Mouse (Mus musculus) retina, embryonic 14.5 days (tissue): ENCODE data around the gene Tubgcp5.
"Not testable (repeated sequence)": the region's sequence is repeated elsewhere in the genome, so short reads cannot be mapped to it uniquely, and the experiment has no call there.

Experiments used
- DNase-seq: peaks from one replicate; pipeline ENCODE4 v3.0.0-alpha.2; 2015; ENCODE audit warnings: low spot score

Tubgcp5 gene

GRCm38 (mm10) chr7:55793952-55794603, at the start of gene Tubgcp5:
Tubgcp5 (plus strand) TSS chr7:55794154.
- peak; percentile 98 for DNase-seq

GRCm38 (mm10) chr7:55744566-55745220, 49.3 kb upstream of the Tubgcp5 start:
- DNase-seq: peak; percentile 41

DNA sequence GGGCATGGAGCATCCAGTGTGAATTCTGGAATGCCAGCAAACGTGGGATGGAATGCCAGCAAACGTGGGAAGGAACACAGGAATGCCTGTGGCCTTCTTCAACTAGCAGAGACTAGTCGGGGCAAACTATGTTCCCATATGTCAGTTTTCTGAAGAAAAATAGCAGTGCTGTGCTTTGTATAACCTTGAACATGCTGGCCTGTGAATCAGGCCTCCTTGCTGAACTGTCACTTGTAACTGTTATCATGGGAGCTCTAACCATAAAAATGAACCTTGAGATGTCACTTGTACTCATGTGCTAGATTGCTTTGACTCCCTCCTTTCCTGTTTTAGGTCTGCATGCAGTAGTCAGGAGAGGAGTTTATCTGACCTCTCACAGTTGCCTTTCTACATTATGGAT, 43.1 kb upstream of the Tubgcp5 start:
- DNase-seq: no peak

DNA sequence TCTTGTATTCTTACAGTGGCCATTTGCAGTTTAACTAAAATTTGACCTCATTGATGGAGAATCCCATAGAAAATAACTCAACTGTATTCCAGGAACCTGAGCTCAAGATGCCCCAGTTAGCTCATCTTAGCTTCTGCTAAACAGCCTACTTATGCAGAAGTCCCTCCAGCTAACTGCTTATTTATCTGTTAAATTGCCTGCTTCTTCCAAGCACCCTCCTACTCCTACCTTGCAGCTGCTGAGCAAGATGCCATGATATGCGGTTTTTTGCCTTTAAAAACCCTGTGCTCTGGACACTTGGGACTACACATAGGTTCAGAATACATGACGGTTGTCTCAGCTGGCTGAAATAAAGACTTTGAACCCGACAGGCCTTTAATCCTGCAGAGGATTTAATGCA, 34.6 kb upstream of the Tubgcp5 start:
- no peak for DNase-seq

DNA sequence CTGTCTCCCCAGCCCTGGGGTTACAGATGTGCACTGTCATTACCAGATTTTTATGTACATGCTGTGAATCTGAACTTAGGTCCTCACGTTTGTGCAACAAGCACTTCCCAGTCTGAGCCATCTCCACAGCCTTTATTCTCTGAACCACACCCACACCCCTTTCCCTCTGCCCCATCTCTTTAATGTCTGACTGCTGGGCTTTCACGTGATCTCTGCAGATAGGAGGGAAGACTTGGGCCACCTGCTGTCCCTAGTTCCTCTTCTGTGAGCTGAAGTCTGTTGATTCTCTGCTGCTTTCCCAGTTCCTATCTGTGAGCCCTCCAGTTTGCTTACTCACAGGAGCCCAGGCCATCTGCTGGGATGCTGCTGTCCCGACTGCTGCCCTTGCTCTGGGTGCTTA, 26.0 kb upstream of the Tubgcp5 start, which contains the start of gene Siglech:
Gene Siglech, plus strand, starts transcription at position 253 of the 400 bp plus-strand sequence.
- no peak for DNase-seq

DNA sequence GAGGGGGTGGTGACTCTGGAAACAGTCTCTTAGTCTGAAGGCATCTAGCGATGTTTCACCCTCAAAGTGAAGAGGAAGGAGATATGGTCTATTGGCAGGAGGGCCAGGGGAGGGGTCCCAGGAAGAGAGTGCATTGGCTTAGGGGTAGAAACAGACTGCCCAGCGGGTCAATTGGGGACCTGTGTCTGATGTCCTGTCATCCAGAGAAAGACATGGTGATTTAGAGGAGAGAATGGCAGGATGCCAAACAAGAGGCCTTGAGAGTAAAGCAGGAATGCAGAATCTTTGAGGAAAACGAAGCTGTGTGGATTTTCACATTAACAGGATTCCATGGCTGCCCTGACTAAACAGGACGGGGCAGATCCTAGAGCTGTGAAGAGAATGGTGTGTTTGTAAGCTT, 13.9 kb upstream of the Tubgcp5 start:
- DNase-seq: no peak

DNA sequence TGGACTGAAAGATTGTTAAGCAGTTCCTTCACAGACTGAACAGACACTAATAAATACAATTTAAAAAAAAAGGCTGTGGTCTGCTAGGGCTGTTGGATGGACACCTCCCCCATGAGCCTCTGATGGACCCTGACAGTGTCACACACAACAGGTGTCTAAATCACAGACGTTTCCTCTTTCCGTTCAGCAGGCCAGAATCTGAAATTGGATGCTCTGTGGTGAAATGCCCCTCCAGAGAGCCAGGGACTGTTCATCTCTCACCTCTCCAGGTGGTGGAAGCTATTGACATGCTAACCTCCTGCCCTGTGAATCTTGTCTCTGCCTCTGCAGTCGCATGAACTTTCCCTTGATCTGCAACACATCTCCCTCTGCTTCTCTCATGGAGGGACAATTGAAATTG, 11.5 kb upstream of the Tubgcp5 start:
- no peak for DNase-seq

GRCm38 (mm10) chr7:55784580-55784979, 9.4 kb upstream of the Tubgcp5 start:
- no peak for DNase-seq

- DNase-seq: not testable (repeated sequence)
These were observed 3.4 kb upstream of the Tubgcp5 start for GRCm38 (mm10) chr7:55790586-55790985.

DNA sequence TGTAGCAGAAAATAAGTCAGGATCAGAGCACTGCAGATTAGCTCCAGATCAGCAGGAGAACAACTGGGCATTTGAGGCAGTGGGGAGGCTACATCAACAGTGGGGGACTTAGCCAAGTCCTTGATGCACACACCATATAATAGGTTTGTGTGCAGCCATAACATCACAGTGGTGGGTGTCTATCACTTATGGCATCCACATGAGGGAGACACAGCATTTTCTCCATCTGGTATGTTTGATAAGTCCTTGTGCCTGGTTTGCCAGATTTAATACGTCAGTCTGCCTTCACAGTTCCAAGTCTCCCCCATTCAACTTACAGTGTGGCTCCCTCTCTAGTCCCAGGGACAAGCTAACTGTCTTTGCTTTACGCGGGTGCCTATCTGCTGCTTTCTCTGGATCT, 1.7 kb upstream of the Tubgcp5 start:
- no peak for DNase-seq

DNA sequence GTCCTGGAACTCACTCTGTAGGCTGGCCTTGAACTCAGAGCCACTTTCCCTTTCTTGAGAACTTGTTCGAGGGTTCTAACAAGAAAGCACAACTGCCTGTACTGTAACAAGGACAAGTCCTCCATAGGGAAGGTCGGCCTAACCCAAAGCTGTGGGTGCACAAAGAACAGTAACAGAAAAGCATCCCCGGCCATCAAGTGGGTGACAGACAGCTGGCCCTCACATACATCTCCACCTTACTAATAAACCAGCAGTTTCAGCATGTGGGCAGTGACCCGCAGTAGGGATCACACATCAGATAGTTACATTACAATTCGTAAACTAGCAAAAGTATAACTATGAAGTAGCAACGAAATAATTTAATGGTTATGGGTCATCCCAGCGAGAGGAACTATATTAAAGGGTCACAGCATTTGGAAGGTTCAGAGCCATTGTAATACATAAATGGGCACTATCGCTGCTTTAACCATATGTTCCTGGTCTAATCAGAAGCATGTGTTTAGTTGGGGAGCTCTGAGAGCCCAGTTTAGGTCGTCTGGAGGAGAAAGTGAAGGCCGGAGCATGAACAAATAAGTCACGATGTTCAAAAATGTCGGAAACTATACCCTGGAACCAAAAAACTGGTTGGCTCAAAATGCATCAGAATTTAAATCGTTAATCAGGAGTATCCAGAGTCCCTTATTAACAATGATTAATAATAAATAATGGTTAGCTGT, 560 bp upstream of the Tubgcp5 start:
- no peak for DNase-seq

DNA sequence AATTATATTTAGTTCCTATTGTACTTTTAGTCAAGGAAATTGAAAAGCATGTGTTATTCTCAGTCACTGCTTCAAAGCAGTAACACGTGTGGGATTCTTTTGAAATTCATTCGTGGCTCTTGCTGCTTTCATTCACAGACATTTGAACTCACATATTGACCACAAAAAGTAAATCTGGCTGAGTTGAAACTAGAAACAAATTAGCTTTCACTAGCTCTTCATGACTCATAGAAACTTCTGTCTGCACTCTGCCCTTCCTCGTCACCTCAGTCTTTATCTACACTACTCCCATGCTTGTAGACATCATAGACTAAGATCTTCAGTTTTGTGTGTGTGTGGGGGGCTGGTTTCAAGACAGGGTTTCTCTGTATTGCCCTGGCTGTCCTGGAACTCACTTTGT, 6.0 kb downstream of the Tubgcp5 start:
- DNase-seq: no peak

DNA sequence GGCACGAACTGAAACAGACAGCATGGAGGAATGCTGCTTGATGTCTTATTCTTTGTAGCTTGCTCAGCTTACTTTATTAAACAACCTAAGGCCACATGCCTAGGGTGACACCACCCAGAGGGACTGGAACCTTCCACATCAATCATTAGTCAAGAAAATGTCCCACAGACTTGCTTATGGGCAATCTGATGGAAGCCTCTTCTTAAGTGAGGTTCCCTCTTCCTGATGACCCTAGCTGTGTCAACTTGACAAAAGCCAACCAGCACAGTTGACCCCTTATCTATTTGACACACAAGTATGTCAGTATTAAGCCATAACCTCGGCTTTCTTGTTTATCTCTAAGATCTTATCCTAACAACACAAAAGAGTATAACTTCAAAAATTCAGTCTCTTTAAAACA, 16.0 kb downstream of the Tubgcp5 start:
- DNase-seq: no peak

DNA sequence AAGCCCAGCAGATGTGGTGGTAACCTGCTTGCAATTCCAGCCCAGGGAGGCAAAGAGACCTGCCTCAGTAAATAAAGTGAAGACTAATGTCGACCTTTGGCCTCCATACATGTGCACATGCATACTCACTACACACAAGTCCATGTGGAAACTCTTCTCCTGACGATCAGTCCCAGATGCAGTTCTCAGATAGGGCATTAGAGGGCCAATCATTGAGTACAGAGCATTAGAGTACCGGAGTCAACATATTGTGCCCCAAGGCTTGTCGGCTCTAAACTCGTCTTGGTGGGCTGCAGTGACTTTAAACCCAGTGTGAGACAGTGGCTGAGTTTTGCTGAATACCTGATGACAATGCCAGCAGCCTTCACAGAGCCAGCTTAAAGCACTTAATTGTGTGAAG, 30.5 kb downstream of the Tubgcp5 start:
- DNase-seq: no peak

DNA sequence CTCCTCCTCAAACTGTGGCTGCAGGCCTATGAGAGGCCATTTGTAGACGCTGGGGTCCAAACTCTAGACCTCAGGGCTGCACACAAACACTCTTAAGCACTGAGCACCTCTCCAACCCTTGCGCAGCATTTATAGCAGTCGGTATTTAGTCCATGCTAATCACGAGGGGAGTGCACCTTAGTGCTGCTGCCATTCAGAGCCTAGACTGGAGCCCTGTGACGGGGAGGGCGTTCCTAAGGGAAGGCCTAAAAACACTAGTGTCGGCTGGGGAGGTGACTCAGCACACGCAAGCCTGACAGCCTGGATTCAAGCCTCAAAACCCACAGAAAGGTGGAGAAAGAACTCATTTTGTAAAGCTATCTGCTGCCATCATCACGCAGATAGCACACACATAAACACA, 33.6 kb downstream of the Tubgcp5 start:
- no peak for DNase-seq

GRCm38 (mm10) chr7:55836877-55837276, 42.9 kb downstream of the Tubgcp5 start:
- no peak for DNase-seq

DNA sequence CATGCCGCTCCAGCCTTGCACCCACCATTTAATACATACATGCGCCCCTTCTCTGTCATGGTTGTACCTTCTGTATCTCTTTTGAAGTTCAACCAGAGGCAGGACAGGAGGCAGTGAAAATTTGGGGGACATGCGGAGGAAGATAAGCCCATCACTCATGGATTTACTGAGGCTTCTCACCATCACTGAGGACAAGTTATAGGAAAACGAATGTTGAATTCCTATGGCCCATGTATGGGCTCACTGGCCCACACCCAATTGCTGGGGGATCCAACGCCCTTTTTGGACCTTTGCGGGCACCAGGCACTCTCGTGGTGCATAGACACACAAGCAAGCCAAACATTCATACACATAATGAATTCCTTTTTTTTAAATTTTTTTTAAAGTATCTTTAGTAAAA, 47.5 kb downstream of the Tubgcp5 start, which contains the start of gene Cyfip1:
Gene Cyfip1, plus strand, starts transcription at position 301 of the 400 bp plus-strand sequence.
- DNase-seq: no peak

DNA sequence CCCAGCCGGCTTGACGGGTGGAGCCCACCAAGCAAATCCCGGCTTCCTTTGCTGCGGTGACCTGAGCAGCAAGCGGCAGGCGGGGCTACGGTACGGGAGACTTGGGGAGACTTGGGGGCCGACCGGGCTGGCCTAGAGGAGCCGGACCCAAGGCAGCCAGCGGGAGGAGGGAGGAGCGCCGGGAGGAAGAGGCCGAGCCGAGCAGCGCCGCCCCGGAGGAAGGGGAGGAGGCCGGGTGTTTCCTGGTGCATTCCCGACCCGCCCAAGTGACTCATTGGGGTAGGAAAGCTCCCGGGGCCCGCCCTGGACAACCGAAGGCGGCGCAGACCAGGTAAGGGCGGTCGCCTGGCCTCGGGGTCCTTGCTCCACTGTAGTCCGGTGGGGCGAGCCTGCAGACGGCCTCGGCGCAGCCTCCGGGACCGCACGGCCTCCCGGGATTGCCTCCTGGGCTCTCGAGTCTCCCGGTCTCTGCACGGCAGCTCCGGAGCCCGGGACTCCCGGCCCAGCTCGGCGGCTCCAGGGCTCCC, 48.1 kb downstream of the Tubgcp5 start:
- DNase-seq: peak; percentile 81

DNA sequence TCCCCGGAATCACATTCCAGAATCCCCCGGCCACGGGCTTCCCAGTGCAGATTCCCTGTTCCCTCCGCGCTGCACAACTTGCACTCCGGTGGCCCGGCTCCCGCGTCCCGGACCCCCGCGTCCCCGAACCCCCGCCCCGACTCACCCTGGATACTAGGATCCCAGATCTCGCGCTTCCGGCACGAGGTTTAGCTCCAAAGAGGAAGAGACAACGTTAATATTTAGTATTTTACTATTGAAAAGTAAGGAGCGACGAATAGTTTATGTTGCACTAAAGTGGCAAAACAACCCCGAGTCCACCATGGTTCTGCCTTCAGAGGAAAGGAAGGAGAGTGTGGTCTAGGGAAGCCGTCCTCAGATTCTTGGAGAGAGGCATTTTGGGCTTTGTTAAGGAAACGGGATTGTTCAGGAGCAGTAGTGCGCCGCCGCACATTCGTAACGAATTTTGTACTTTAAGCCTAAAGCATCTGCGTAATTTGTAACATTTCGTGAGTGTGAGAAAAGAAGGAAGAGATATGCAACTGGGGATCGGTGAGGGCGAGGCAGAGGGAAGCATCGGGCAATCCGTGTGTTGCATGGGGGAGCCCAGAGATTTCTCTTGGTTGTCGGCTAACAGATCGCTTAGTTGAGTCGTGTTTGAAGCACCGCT, 48.7 kb downstream of the Tubgcp5 start:
- no peak for DNase-seq

GRCm38 (mm10) chr7:55846606-55847312, 52.8 kb downstream of the Tubgcp5 start:
- no peak for DNase-seq

DNA sequence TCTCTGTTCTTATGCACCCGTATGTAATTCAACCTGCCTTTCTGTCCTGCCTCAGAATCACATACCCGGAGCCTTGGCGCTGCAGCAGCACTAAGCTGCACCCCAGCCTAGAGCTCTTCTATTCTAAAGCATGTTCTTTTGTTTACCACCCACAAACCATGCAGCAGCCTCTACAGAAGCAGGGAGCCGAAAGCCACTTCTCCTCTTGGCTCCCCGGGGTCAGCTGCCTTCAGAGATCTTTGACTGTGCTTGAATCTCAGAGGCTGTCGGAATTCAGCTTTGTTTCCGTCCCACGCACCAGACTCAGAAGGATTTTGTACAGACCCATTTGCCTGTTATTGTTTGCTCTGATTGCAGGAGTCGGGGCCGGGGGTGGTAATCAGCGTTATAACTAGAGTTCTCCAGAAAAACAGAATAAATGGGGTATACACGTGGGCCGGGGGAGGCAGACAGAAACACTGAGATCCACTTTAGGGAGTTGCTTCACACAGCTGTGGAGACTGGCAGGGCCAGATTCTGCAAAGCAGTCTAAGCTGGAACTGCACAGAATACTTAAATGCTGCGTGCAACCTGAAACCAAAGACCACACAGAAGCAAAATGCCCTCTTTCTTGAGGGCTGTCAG, 56.1 kb downstream of the Tubgcp5 start:
- no peak for DNase-seq
